Mouse (Mus musculus): ENCODE data around the gene Rhbdl1.

Rhbdl1 gene

GRCm38 (mm10) chr17:25837076-25837410 lies at the start of gene Rhbdl1:
TSS of gene Rhbdl1 (minus strand) at chr17:25837295.
- peak; percentile 66 for DNase-seq (ENCODE audit: low read depth, low spot score)

GRCm38 (mm10) chr17:25886806-25887205 lies 49.7 kb upstream of the Rhbdl1 start:
- no peak for DNase-seq (ENCODE audit: low read depth, low spot score)

- DNase-seq (ENCODE audit: low read depth, low spot score), result peak; percentile 67
These were observed 48.5 kb upstream of the Rhbdl1 start for GRCm38 (mm10) chr17:25885636-25886035.

DNA sequence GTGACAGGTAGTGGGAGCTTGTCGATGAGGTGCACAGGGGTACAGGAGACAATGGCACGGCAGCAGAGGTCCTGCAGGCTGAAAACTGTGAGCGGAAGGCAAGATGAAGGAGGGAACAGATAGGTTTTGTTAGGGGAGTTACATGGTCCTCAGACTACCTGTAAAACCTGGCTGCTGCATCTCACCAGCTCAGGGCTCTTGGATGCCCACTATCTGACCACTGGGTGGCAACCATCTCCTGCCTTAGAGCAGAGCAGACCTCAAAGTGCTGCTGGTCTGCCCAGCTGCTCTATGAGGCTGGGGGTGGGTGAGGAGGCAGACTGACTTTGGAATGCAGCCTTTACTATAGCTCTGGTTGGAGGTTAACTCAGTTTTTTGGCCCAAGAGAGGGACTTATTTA lies 46.7 kb upstream of the Rhbdl1 start:
- DNase-seq (ENCODE audit: low read depth, low spot score), result no peak

GRCm38 (mm10) chr17:25883268-25883667 lies 46.2 kb upstream of the Rhbdl1 start:
- no peak for DNase-seq (ENCODE audit: low read depth, low spot score)

DNA sequence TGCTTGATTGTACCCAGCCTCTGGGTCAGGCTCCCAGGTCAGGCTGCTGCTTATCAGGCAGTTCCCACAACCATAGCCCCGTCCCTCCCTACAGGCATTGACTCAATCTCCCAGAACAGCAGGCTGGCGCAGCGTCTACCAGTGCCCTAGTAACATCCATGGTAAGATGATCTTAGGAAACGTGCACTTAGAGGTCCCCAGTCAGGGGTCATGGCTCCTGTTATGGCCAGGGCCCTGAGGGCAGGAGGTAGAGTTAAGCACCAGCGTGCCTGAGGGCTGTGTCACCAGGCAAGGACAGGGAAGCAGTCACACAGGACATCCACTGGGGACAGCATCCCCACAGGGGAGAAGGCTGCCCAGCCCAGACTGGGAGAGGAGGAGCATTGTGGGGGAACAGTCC lies 45.2 kb upstream of the Rhbdl1 start:
- DNase-seq (ENCODE audit: low read depth, low spot score), result no peak

GRCm38 (mm10) chr17:25881691-25882090 lies 44.6 kb upstream of the Rhbdl1 start:
- DNase-seq (ENCODE audit: low read depth, low spot score), result no peak

GRCm38 (mm10) chr17:25880913-25881641 lies 44.0 kb upstream of the Rhbdl1 start:
- peak; percentile 73 for DNase-seq (ENCODE audit: low read depth, low spot score)

GRCm38 (mm10) chr17:25880196-25880910 lies 43.3 kb upstream of the Rhbdl1 start, which contains the start of gene Wfikkn1:
TSS of gene Wfikkn1 (minus strand) at chr17:25880858.
- DNase-seq (ENCODE audit: low read depth, low spot score), result no peak

DNA sequence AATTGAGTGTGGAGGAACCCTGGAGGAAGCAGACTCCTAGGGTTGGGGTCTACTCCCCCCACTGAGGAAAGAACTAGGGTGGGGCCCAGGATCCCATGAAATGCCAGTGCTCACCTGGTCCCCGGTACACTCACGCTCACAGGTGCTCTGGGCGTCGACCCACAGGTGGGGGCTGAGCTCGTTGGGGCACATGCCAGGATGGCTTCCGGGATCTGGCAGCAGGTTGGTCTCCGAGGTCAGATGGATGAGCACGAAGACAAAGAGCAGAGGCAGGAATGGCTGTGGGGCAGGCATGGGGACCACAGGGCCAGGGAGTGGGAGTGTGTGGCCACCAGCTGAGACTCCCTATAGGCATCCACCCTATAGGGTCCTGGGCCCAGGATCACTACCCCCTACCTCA lies 42.7 kb upstream of the Rhbdl1 start:
- no peak for DNase-seq (ENCODE audit: low read depth, low spot score)

DNA sequence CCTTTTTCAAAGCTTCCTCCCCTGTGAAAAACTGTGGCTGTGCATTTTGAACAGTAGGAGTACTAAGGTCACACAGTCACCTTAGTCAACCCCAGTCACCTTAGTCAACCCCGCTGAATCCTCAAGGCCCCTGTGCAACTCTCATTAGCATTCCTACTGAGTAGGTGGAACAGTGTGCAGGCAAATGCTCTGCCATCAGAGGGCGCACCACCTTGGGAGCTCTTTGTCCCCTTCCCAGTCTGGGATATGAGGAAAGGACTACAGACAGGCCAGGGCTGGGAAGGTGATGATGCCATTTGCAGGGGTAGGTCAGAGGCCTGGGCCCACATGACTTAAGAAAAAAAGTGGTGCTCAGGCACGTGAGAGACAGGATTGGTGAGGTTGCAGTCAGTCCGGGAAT lies 42.2 kb upstream of the Rhbdl1 start:
- peak; percentile 90 for DNase-seq (ENCODE audit: low read depth, low spot score)

DNA sequence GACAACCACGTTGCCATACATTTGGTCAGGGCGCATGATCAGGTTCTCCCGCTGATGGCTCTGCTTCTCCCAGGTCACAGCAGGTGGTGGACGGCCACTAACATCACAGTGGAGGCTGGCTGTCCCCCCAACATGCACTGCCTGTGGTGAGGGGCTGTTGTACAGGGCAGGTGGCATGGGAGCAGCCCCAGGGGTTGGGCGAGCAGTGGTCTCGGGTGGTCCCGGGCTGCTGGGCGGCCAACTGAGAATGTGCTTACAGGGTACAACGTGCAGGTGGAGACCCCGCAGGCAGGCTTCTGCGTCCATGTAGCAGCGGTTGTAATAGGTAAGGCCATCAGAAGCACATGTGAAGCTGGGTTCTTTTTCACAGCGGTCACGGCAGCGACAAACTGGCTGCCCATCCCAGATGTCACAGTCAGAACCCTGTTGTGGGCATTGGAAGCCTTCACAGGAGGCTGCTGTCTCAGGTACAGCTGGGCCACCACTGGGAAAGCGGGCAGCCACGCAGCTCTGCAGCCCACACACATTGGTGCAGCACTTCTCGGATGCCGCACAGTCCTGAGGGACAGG lies 41.6 kb upstream of the Rhbdl1 start:
- DNase-seq (ENCODE audit: low read depth, low spot score), result no peak

- DNase-seq (ENCODE audit: low read depth, low spot score), result no peak
These were observed 40.9 kb upstream of the Rhbdl1 start for GRCm38 (mm10) chr17:25877741-25878610.

GRCm38 (mm10) chr17:25877025-25877424 lies 39.9 kb upstream of the Rhbdl1 start:
- DNase-seq (ENCODE audit: low read depth, low spot score), result no peak

DNA sequence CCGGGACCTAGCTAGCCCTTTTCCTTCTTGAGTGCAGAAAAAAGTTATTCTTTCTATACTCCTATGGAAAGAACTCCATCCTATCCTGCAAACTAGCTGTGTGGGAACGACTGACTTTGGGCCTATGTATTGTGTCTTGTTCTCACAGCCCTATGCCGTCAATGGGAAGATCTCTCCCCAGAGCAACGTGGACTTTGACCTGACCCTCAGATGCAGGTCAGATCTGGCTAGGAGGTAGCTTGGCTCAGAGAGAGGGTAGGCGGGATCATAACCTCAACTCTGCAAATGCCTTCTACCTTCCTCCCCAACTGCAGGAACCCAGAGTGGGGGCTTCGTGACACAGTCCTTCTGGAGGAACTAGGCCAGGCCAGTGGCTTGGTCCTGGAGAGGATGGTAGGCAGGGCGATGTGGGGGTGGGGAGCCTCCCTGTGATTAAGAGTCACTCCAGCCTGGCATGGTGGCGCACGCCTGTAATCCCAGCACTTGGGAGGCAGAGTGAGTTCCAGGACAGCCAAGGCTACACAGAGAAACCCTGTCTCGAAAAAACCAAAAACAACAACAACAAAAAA lies 39.3 kb upstream of the Rhbdl1 start:
- no peak for DNase-seq (ENCODE audit: low read depth, low spot score)

DNA sequence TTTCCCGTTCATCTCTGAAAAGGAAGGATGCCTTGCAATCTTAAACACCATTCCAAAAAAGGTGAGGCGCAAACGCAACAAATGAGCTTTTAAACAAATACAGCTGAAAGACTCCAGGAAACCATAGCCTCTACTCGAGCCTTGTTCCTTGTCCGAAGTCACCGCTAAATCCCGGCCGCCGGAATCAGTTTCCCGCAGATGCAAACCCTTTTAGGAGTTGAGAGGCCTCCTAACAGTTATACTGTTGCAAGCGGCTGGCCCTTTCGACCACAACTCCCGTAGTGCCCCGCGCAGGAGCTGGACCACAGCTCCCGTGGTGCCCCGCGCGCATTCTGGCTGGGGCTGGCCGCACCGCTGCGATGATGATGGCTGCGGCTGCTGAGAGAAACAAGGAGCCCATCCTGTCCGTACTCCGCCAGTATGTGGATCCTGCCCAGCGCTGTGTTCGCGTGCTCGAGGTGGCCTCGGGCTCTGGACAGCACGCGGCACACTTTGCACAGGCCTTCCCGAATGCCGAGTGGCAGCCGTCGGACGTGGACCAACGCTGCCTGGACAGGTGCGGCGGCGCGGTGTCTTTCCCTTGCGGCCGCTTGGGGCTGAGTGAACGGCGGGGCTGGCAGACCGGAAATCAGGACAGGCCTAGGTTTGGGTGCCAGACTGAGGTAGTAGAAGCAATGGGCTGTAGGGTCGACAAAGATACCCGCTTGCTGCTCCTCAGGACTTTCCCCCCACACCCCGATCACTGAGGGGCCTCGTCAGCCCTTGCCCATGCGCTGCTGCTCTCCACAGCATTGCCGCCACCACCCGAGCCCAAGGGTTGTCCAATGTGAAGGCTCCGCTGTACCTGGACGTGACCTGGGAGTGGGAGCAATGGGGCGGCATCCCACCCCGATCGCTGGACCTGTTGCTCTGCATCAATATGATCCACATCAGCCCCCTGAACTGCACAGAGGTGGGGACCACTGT lies 38.4 kb upstream of the Rhbdl1 start:
- DNase-seq (ENCODE audit: low read depth, low spot score), result peak; percentile 82

DNA sequence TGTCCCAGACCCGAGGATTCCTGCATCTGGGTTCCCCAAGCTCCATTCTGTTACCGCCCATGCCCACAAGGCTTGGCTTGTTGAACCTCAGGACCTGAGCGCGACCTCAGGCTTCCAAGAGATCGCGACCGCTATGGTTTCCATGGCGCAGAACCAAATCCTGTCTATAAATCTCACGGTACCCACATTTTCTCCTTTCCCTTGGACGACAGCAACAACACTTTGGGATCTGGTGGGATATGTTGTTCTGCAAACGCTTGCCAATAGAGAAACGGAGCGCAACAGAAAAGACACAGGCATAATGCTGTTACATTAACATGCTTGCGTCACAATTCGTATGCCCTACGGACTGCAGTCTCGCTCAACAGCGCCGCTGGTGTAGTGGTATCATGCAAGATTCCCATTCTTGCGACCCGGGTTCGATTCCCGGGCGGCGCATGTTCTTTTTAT lies 37.7 kb upstream of the Rhbdl1 start, which contains the start of gene Mettl26:
Mettl26 (plus strand) TSS at position 354 of the 450 bp plus-strand sequence.
- peak; percentile 87 for DNase-seq (ENCODE audit: low read depth, low spot score)

- DNase-seq (ENCODE audit: low read depth, low spot score), result no peak
These were observed 37.1 kb upstream of the Rhbdl1 start for GRCm38 (mm10) chr17:25874148-25874720.

DNA sequence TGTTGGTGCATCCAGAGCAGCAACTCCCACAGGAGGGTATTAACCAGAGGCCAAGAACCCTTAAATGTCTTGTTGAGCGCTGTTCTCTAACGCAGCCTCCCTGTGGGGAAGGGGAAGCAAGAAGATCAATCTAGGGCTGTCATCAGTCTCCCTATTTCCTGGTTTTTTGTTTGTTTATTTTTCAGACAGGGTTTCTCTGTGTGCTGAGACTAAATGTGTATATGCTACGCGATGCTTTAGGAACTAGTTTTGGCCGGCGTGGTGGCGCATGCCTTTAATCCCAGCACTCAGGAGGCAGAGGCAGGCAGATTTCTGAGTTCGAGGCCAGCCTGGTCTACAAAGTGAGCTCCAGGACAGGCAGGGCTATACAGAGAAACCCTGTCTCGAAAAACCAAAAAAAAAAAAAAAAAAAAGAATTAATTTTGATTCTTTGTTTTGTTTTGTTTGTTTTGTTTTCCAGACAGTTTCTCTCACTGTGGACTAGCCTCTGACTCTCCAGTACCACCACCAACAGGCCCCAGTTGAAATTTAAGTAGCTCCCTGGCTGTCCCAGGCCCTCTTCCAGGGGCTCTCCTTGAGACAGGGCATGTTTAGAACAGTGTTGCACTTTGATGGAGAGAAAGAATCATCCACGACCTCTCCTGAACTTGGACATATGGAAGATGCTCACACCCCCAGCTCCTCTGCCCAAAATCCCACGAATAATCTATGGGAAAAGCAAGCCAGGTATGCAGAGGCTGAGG lies 36.5 kb upstream of the Rhbdl1 start:
- no peak for DNase-seq (ENCODE audit: low read depth, low spot score)

All from ES-CJ7 (cell line).